Mouse (Mus musculus): Measurements from ENCODE around the gene Pfdn2.

GRCm38 (mm10) chr1:171384361-171384760, 38.9 kb downstream of the Pfdn2 start:
- TF ChIP-seq CTCF (IDR thresholded peaks at IDR 0.05) (no peak), EP300 (IDR thresholded peaks at IDR 0.05) (no peak)
